8 mouse cellular contexts compared by ENCODE assay signal in the genomic region with DNA sequence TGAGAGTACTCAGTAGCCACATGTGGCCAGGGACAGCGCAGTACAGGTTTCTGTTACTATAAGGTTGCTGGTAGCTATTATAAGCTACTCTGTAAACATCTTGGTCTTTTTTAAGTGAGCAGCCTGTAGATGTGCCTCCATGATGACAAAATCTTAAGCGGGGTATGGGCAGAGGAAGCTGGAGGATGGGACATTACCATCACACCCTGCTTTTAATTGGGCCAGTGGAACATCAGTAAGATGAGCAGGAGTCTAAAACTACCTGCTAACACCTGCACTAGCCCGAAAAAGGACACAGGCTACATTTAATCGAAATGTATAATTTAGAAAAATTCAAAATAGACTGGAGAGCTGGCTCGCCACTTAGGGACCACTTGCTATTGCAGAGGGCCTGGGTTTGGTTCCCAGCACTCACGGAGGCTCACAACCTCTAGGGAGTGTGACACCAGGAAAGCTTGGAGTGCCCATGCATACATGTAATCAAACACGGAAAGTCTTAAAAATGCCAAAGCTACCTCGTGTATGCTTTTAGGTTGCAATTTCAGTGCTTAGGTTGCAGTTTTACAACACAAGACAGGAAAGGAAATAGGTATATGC. TPM values are rescaled to one million over a fixed set of nuclear protein-coding genes. Genes with fewer than 3 reads are reported as not detected.
DNase-seq lines count a peak whose midpoint lies in the region; ATAC-seq lines count a peak whose summit lies in the region.
"Had no signal": no experiment of that assay in that cellular context is flagged by ENCODE, and none has a peak within 500 bp of the region (broad histone marks: within the 10 kb centered on the region; RNA-seq: fewer than 3 reads in every experiment).

No protein-coding gene starts in this region.

- H3K4me3 ChIP-seq in neural tube, embryonic 11.5 days (ENCODE audit: low read depth, low read length) = peak overlapping the region; percentile 91; the same call in 1 of the 2 replicates
- peak overlapping the region; percentile 90 for H3K4me3 ChIP-seq in forebrain, embryonic 13.5 days
- H3K4me3 ChIP-seq in limb, embryonic 15.5 days = peak overlapping the region; percentile 89

- ATAC-seq in neural tube, embryonic 11.5 days (ENCODE audit: insufficient read depth, low FRiP score, low TSS enrichment) = no peak
- ATAC-seq in forebrain, embryonic 13.5 days = no peak
- no peak for ATAC-seq in limb, embryonic 15.5 days (ENCODE audit: insufficient number of reproducible peaks, low FRiP score, low TSS enrichment, low read depth)

- WGBS in neural tube, embryonic 11.5 days = 84% methylated on average over 8 of the region's 8 CpGs
- 88% methylated on average over 8 of the region's 8 CpGs for WGBS in forebrain, embryonic 13.5 days
- 80% methylated on average over 8 of the region's 8 CpGs for WGBS in limb, embryonic 15.5 days

- no peak for DNase-seq in neural tube, embryonic 11.5 days (ENCODE audit: low spot score)
- no peak for DNase-seq in neural tube, embryonic 10.5 days (ENCODE audit: extremely low spot score, low spot score)
- DNase-seq in spleen, postnatal 4 days (ENCODE audit: low spot score in 2 of 2) = no peak
- no peak for DNase-seq in spleen, postnatal 36 days (ENCODE audit: low spot score in 2 of 2)
- DNase-seq in layer of hippocampus, postnatal 10 days (ENCODE audit: low spot score in 2 of 2) = no peak
- DNase-seq: kidney, adult 8-10 months had no signal

- no peak overlapping the region for H3K27ac ChIP-seq in neural tube, embryonic 11.5 days (ENCODE audit: low read depth, low read length)
- H3K27ac ChIP-seq in forebrain, embryonic 13.5 days = no peak overlapping the region
- no peak overlapping the region; the same call in 1 of the 2 replicates for H3K27ac ChIP-seq in limb, embryonic 15.5 days

- 0 out of 2 replicates have a peak, but pooled peaks cover 2% of the 10 kb centered on the region for H3K36me3 ChIP-seq in neural tube, embryonic 11.5 days (ENCODE audit: control insufficient read depth, insufficient read depth, low read length)
- peaks cover 32% of the 10 kb centered on the region for H3K36me3 ChIP-seq in forebrain, embryonic 13.5 days (ENCODE audit: poor library complexity, severe bottlenecking)
- H3K36me3 ChIP-seq in limb, embryonic 15.5 days = peaks cover 25% of the 10 kb centered on the region

- no peaks in the 10 kb centered on the region for H3K9me3 ChIP-seq in neural tube, embryonic 11.5 days (ENCODE audit: control insufficient read depth, low read length)
- no peaks in the 10 kb centered on the region for H3K9me3 ChIP-seq in forebrain, embryonic 13.5 days (replicated peaks)
- no peaks in the 10 kb centered on the region for H3K9me3 ChIP-seq in limb, embryonic 15.5 days

- H3K4me1 ChIP-seq in neural tube, embryonic 11.5 days (ENCODE audit: control insufficient read depth, insufficient read depth, low read length) = no peaks in the 10 kb centered on the region
- peaks cover 19% of the 10 kb centered on the region for H3K4me1 ChIP-seq in forebrain, embryonic 13.5 days
- peaks cover 17% of the 10 kb centered on the region for H3K4me1 ChIP-seq in limb, embryonic 15.5 days

- H3K4me2 ChIP-seq in neural tube, embryonic 11.5 days (ENCODE audit: low read depth) = peak overlapping the region; percentile 74
- H3K4me2 ChIP-seq in forebrain, embryonic 13.5 days = peak overlapping the region; percentile 84
- H3K4me2 ChIP-seq in limb, embryonic 15.5 days = peak overlapping the region; percentile 52; the same call in 1 of the 2 replicates

- H3K27me3 ChIP-seq in neural tube, embryonic 11.5 days (ENCODE audit: control insufficient read depth, insufficient read depth, low read length) = no peaks in the 10 kb centered on the region
- no peaks in the 10 kb centered on the region for H3K27me3 ChIP-seq in forebrain, embryonic 13.5 days
- no peaks in the 10 kb centered on the region for H3K27me3 ChIP-seq in limb, embryonic 15.5 days

- H3K9ac ChIP-seq in neural tube, embryonic 11.5 days (ENCODE audit: low read length) = no peak overlapping the region
- H3K9ac ChIP-seq in forebrain, embryonic 13.5 days = no peak overlapping the region
- H3K9ac ChIP-seq in limb, embryonic 15.5 days = no peak overlapping the region

RNA-seq across cellular contexts. Expression of gene Usp46, which starts 26.7 kb away (rescaled TPM):
- polyA plus RNA-seq in neural tube, embryonic 11.5 days (2014; fragmentation: Nextera tagmentation; extraction: Ambion mirVana) = 33.0 and 35.4 TPM in 2 replicates
- 24.8 and 25.9 TPM in 2 replicates for polyA plus RNA-seq in forebrain, embryonic 13.5 days (2015; fragmentation: Nextera tagmentation; extraction: Ambion mirVana)
- polyA plus RNA-seq in limb, embryonic 15.5 days (2015; fragmentation: Nextera tagmentation; extraction: Ambion mirVana) = 30.3 and 37.0 TPM in 2 replicates
- total RNA-seq in layer of hippocampus, postnatal 10 days (2021) = 100 to 1,000 TPM; 109 to 136 TPM
